Mouse (Mus musculus) midbrain, embryonic 11.5 days (tissue): ENCODE data around the gene Klhdc3. TPM values are rescaled to one million over a fixed set of nuclear protein-coding genes. Genes with fewer than 3 reads are reported as not detected.

Experiments used
- ATAC-seq: fragments of 200-750 bp; cut with Nextera tagmentation; 2 replicates; pipeline ENCODE4 v1.8.0; 2017; ENCODE audit warnings: moderate TSS enrichment, moderate library complexity; ENCODE audit not compliant: low FRiP score
- DNase-seq: peaks from one replicate; pipeline ENCODE4 v3.0.0; 2015; ENCODE audit warnings: low spot score; ENCODE audit errors: missing footprints
- H3K27ac ChIP-seq: fragments of 300-500 bp; sonication (generic); 2 replicates; pipeline ENCODE4 v1.5.1; 2014; ENCODE audit warnings: low read depth, low read length
- H3K27me3 ChIP-seq: fragments of 300-500 bp; sonication (generic); 2 replicates; pipeline ENCODE4 v1.6.1; 2014; ENCODE audit warnings: mild to moderate bottlenecking, low read length, moderate library complexity, mixed read lengths; ENCODE audit not compliant: control insufficient read depth, insufficient read depth
- H3K36me3 ChIP-seq: fragments of 300-500 bp; sonication (generic); 2 replicates; pipeline ENCODE4 v1.6.1; 2014; ENCODE audit warnings: mild to moderate bottlenecking, low read length, moderate library complexity, mixed read lengths; ENCODE audit not compliant: control insufficient read depth, insufficient read depth
- H3K4me1 ChIP-seq: fragments of 300-500 bp; sonication (generic); 2 replicates; pipeline ENCODE4 v1.6.1; 2014; ENCODE audit warnings: low read length; ENCODE audit not compliant: control insufficient read depth, insufficient read depth
- H3K4me2 ChIP-seq: fragments of 300-500 bp; sonication (generic); 2 replicates; pipeline ENCODE4 v1.6.1; 2014; ENCODE audit warnings: mild to moderate bottlenecking, moderate library complexity
- H3K4me3 ChIP-seq: fragments of 300-500 bp; sonication (generic); 2 replicates; pipeline ENCODE4 v1.5.1; 2014; ENCODE audit warnings: low read depth, low read length
- H3K9ac ChIP-seq: fragments of 300-500 bp; sonication (generic); 2 replicates; pipeline ENCODE4 v1.6.1; 2014; ENCODE audit warnings: low read length
- H3K9me3 ChIP-seq: fragments of 300-500 bp; sonication (generic); 2 replicates; pipeline ENCODE4 v1.6.1; 2016; ENCODE audit warnings: low read length; ENCODE audit not compliant: control insufficient read depth
- WGBS: fragments of 180-500 bp; shearing (Covaris S2); extraction: QIAGEN DNeasy Blood & Tissue Kit; methylation state at CpG from one replicate; pipeline ENCODE4 v1.1.7; 2014; 5-methylcytosine and 5-hydroxymethylcytosine counted together
- polyA plus RNA-seq: library from polyadenylated mRNA; unstranded; fragments of >200 nt; fragmentation: Nextera tagmentation; extraction: Ambion mirVana; gene quantifications from 2 replicates; pipeline ENCODE4 v1.2.1, GENCODE M21; 2014

The Klhdc3 gene
- 103 and 109 TPM in 2 replicates for polyA plus RNA-seq

- peak within 1 kb of the TSS; percentile 74 for H3K27ac ChIP-seq
- H3K9ac ChIP-seq: peak within 1 kb of the TSS; percentile 74
- ATAC-seq (peak; percentile 99), DNase-seq (peak; percentile 100)
- no peaks in the 10 kb centered on the region for H3K9me3 ChIP-seq
- no peaks in the 10 kb centered on the region for H3K27me3 ChIP-seq
- peaks cover 20% of the 10 kb centered on the region for H3K4me1 ChIP-seq
- peaks cover 21% of the 10 kb centered on the region for H3K36me3 ChIP-seq
- H3K4me3 ChIP-seq: peak within 1 kb of the TSS; percentile 83
- peak within 1 kb of the TSS; percentile 88 for H3K4me2 ChIP-seq
- under 1% methylated on average over 49 of the region's 49 CpGs for WGBS
Measured at GRCm38 (mm10) chr17:46680760-46681373, at the start of gene Klhdc3. Gene Klhdc3 (minus strand): TSS chr17:46680914.

- no peak within 1 kb of the TSS for H3K9ac ChIP-seq
- peaks cover 3% of the 10 kb centered on the region for H3K27me3 ChIP-seq
- H3K4me2 ChIP-seq: no peak within 1 kb of the TSS
- H3K27ac ChIP-seq: no peak within 1 kb of the TSS
- ATAC-seq (0 out of 2 replicates have a peak, but pooled peaks have one; percentile 14), DNase-seq (peak; percentile 85)
- 20% methylated on average over 24 of the region's 24 CpGs for WGBS
- no peak within 1 kb of the TSS for H3K4me3 ChIP-seq
- no peaks in the 10 kb centered on the region for H3K9me3 ChIP-seq
- no peaks in the 10 kb centered on the region for H3K36me3 ChIP-seq
- no peaks in the 10 kb centered on the region for H3K4me1 ChIP-seq
Measured at GRCm38 (mm10) chr17:46728904-46729318, 48.2 kb upstream of the Klhdc3 start, which contains the start of gene Gnmt. Gene Gnmt (minus strand): TSS chr17:46729168.

- 49% methylated on average over 11 of the region's 11 CpGs for WGBS
- H3K27ac ChIP-seq: no peak overlapping the region
- no peaks in the 10 kb centered on the region for H3K9me3 ChIP-seq
- H3K36me3 ChIP-seq: no peaks in the 10 kb centered on the region
- peak; percentile 80 for DNase-seq
- H3K4me2 ChIP-seq: no peak overlapping the region
- H3K4me1 ChIP-seq: no peaks in the 10 kb centered on the region
- no peak for ATAC-seq
- H3K9ac ChIP-seq: no peak overlapping the region
- H3K4me3 ChIP-seq: no peak overlapping the region
- peaks cover 3% of the 10 kb centered on the region for H3K27me3 ChIP-seq
Measured at GRCm38 (mm10) chr17:46728496-46728895, 47.8 kb upstream of the Klhdc3 start.

DNA sequence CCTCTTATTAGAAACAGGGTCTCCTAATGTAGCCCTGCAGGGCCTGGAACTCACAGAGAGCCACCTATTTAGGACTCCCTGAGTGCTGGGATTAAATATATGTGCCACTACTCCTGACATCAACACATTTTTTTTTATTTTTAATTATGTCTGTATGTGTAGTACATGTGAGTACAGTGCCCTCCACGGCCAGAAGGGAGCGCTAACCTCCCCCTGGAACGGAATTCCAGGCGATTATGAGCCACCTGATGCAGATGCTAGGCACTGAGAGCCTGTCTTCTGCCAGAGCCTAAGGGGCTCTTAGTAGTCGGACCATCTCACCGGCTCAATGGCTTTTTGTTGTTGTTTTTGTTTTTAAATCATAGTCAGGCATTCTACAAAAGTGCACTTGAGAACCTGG is 47.3 kb upstream of the Klhdc3 start:
- no peak overlapping the region for H3K4me3 ChIP-seq
- no peak overlapping the region for H3K4me2 ChIP-seq
- H3K4me1 ChIP-seq: no peaks in the 10 kb centered on the region
- H3K27me3 ChIP-seq: peaks cover 3% of the 10 kb centered on the region
- 40% methylated on average over 6 of the region's 6 CpGs for WGBS
- ATAC-seq: no peak
- H3K9ac ChIP-seq: no peak overlapping the region
- no peak for DNase-seq
- H3K36me3 ChIP-seq: no peaks in the 10 kb centered on the region
- no peaks in the 10 kb centered on the region for H3K9me3 ChIP-seq
- H3K27ac ChIP-seq: no peak overlapping the region

DNA sequence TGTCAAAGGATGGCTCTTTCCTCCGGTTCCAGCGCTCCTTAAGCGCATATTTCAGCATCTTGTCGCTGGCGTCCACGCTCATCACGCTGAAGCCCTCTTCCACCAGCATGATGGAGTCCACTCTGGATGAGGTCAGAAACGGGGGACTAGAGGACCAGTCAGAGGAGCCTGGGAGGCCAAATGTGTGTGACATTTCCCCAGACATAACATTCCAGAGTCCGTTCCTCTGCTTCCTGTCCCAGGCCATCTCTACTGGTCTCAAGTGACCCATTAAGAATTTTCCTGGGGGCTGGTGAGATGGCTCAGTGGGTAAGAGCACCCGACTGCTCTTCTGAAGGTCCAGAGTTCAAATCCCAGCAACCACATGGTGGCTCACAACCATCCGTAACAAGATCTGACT is 46.6 kb upstream of the Klhdc3 start:
- peaks cover 3% of the 10 kb centered on the region for H3K27me3 ChIP-seq
- 95% methylated on average over 11 of the region's 11 CpGs for WGBS
- no peaks in the 10 kb centered on the region for H3K4me1 ChIP-seq
- no peaks in the 10 kb centered on the region for H3K9me3 ChIP-seq
- H3K4me2 ChIP-seq: no peak overlapping the region
- no peak overlapping the region for H3K4me3 ChIP-seq
- DNase-seq (peak; percentile 61), ATAC-seq (no peak)
- H3K27ac ChIP-seq: no peak overlapping the region
- no peaks in the 10 kb centered on the region for H3K36me3 ChIP-seq
- H3K9ac ChIP-seq: no peak overlapping the region

DNA sequence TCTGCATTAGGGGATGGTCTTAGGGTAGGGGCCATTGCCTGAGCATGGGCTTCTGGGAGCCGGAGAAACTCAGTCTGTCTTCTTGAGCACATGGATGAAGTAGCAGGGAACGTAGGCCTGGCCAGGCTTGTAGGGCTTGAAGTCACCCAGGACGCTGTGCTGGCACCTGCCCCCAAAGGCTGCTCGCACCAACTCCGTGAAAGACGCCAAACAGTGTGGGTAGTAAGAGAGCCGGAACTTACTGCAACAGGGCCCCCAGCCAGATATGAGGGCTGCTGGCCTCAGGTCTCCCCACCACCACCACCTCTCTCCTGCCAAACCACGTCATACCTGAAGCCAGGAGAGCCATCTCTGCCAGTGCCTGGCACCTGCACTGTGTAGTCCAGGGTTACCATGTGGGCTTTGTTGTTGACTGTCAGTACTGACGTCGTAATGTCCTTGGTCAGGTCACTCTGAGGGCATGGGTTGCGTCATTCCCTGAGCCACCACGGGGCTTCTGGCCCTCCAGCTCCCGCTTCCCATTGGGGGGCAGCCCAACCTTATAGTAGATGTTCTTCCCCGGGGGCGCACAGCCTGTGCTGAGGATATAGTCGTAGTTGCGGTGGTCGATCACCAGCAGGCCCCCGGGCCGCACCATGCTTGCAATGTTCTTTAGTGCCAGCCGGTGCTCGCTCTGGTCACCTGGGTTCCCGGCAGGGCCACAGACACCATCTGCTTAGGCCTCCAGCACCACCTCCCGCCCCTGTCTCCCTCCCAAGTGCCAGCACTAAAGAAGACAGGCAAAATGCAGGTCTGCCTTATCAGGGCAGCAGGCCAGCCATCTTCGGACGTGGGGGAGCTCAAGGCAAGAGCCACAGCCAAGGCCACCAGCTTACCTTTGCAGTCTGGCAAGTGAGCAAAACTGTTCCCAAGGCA is 45.3 kb upstream of the Klhdc3 start:
- Histone ChIP-seq H3K27ac (no peak overlapping the region), H3K9me3 (no peaks in the 10 kb centered on the region), H3K27me3 (peaks cover 3% of the 10 kb centered on the region), H3K4me2 (no peak overlapping the region), H3K4me3 (no peak overlapping the region), H3K36me3 (no peaks in the 10 kb centered on the region), H3K9ac (no peak overlapping the region), H3K4me1 (no peaks in the 10 kb centered on the region)
- DNase-seq (peak; percentile 82), ATAC-seq (0 out of 2 replicates have a peak, but pooled peaks have one; percentile 4)
- 94% methylated on average over 26 of the region's 26 CpGs for WGBS

DNA sequence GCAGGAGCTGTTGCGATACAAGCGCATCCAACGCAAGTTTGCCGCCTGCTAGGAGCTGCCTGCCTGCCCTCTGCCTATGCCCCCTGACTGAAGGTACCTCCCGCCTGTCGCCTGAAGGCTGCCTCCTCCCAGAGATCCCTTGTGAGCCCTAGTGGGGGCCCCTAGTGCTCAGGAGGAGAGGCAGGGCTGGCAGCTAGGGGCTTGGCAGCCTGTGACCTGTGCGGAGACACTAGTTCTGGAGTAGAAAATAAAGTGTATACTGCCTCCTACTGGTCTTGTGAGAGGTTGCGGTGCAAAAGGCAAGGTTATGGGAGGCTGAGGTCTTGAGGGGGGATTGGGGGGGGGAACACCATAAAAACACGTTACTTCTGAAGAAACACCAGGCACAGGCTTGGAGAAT is 44.6 kb upstream of the Klhdc3 start:
- H3K4me3 ChIP-seq: no peak overlapping the region
- peaks cover 3% of the 10 kb centered on the region for H3K27me3 ChIP-seq
- H3K4me1 ChIP-seq: no peaks in the 10 kb centered on the region
- H3K4me2 ChIP-seq: no peak overlapping the region
- H3K9me3 ChIP-seq: no peaks in the 10 kb centered on the region
- DNase-seq: peak; percentile 82
- ATAC-seq: peak; percentile 54; the same call in 1 of the 2 replicates
- no peak overlapping the region for H3K9ac ChIP-seq
- H3K27ac ChIP-seq: no peak overlapping the region
- WGBS: 46% methylated on average over 9 of the region's 9 CpGs
- no peaks in the 10 kb centered on the region for H3K36me3 ChIP-seq

- H3K4me3 ChIP-seq: no peak overlapping the region
- peaks cover 3% of the 10 kb centered on the region for H3K27me3 ChIP-seq
- no peak for ATAC-seq
- H3K36me3 ChIP-seq: no peaks in the 10 kb centered on the region
- H3K4me2 ChIP-seq: no peak overlapping the region
- peak; percentile 47 for DNase-seq
- H3K27ac ChIP-seq: no peak overlapping the region
- no peak overlapping the region for H3K9ac ChIP-seq
- H3K9me3 ChIP-seq: no peaks in the 10 kb centered on the region
- H3K4me1 ChIP-seq: no peaks in the 10 kb centered on the region
- WGBS: 83% methylated on average over 20 of the region's 20 CpGs
Measured at GRCm38 (mm10) chr17:46724477-46725084, 43.9 kb upstream of the Klhdc3 start.
